Mouse (Mus musculus) forebrain, embryonic 14.5 days (tissue): Measurements from ENCODE around the gene Tas2r140. TPM values are rescaled to one million over a fixed set of nuclear protein-coding genes. Genes with fewer than 3 reads are reported as not detected.

Experiments used
- ATAC-seq: fragments of 200-750 bp; cut with Nextera tagmentation; 2 replicates; pipeline ENCODE4 v1.8.0; 2017; ENCODE audit warnings: mild to moderate bottlenecking, moderate library complexity
- DNase-seq: peaks from one replicate; pipeline ENCODE4 v3.0.0-alpha.2; 2015; ENCODE audit warnings: low spot score
- H3K27ac ChIP-seq: fragments of 300-500 bp; sonication (generic); 2 replicates; pipeline ENCODE4 v1.5.1; 2014; ENCODE audit warnings: low read depth, mild to moderate bottlenecking, control low read depth, low read length, moderate library complexity
- H3K27me3 ChIP-seq: fragments of 300-500 bp; sonication (generic); replicated peaks from 2 replicates; pipeline ENCODE4 v1.6.1; 2014; ENCODE audit warnings: low read length, control low read depth, mixed read lengths; ENCODE audit not compliant: control insufficient read depth, insufficient read depth
- H3K36me3 ChIP-seq: fragments of 300-500 bp; sonication (generic); 2 replicates; pipeline ENCODE4 v1.6.1; 2014; ENCODE audit warnings: low read length, control low read depth; ENCODE audit not compliant: control insufficient read depth, insufficient read depth
- H3K4me1 ChIP-seq: fragments of 300-500 bp; sonication (generic); 2 replicates; pipeline ENCODE4 v1.6.1; 2014; ENCODE audit warnings: antibody characterized with exemption, low read length, control low read depth; ENCODE audit not compliant: control insufficient read depth, insufficient read depth
- H3K4me2 ChIP-seq: fragments of 300-500 bp; sonication (generic); 2 replicates; pipeline ENCODE4 v1.6.1; 2014; ENCODE audit warnings: mild to moderate bottlenecking, control low read depth, low read length
- H3K4me3 ChIP-seq: fragments of 300-500 bp; sonication (generic); 2 replicates; pipeline ENCODE4 v1.5.1; 2014; ENCODE audit warnings: low read depth, low read length, control low read depth
- H3K9ac ChIP-seq: fragments of 300-500 bp; sonication (generic); 2 replicates; pipeline ENCODE4 v1.6.1; 2014; ENCODE audit warnings: mild to moderate bottlenecking, low read length, control low read depth, moderate library complexity
- H3K9me3 ChIP-seq: fragments of 300-500 bp; sonication (generic); replicated peaks from 2 replicates; pipeline ENCODE4 v1.6.1; 2016; ENCODE audit warnings: low read length, control low read depth, mixed read lengths; ENCODE audit not compliant: control insufficient read depth
- WGBS: fragments of 180-500 bp; shearing (Covaris S2); extraction: QIAGEN DNeasy Blood & Tissue Kit; methylation state at CpG from one replicate; pipeline ENCODE4 v1.1.7; 2014; 5-methylcytosine and 5-hydroxymethylcytosine counted together
- polyA plus RNA-seq: library from polyadenylated mRNA; unstranded; fragments of >200 nt; fragmentation: Nextera tagmentation; extraction: Ambion mirVana; gene quantifications from 2 replicates; pipeline ENCODE4 v1.2.1, GENCODE M21; 2014

Tas2r140 gene
- not detected in 2 replicates for polyA plus RNA-seq

DNA sequence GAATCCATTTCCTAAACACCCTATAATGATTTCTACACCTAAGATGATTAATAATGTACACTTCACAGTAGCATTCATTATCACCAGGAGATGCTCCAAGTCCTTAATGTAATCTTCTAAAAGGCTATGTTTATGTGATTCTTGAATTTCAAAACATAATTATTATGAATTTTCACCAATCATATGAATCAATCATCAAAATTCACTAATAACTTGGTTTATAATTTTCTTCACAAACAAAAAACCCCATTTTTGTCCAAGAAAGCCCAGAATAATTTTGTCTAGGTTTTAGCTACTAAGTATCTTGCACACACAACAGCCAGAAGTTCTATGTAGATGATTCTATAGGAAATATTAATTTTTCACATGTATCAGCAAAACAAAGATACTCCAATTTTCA is at the start of gene Tas2r140:
Gene Tas2r140, minus strand, starts transcription at position 101 of the 400 bp plus-strand sequence.
- no peak within 1 kb of the TSS for H3K4me2 ChIP-seq
- no peak for DNase-seq
- H3K4me1 ChIP-seq = no peaks in the 10 kb centered on the region
- H3K36me3 ChIP-seq = no peaks in the 10 kb centered on the region
- no peaks in the 10 kb centered on the region for H3K27me3 ChIP-seq
- H3K27ac ChIP-seq = no peak within 1 kb of the TSS
- no peaks in the 10 kb centered on the region for H3K9me3 ChIP-seq
- H3K9ac ChIP-seq = no peak within 1 kb of the TSS
- no peak for ATAC-seq
- no peak within 1 kb of the TSS for H3K4me3 ChIP-seq

DNA sequence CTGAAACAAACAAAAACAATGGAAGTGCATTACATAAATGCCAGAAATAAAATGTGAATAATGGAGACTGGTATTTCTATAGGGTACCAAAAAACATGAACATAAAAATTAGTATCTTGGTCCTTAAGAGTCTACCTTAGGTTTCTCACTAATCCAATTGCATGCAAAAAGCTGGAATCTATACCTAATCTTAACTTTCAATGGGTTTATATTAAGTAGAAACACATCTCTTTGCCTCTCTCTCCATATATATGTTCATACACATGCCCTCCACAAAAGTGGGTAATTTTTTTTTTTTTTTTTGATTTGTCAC is 48.9 kb upstream of the Tas2r140 start, which contains the start of gene Smim10l1:
Gene Smim10l1, plus strand, starts transcription at position 301 of the 313 bp plus-strand sequence.
- peak within 1 kb of the TSS; percentile 49 for H3K4me2 ChIP-seq
- DNase-seq (no peak), ATAC-seq (no peak)
- H3K9ac ChIP-seq = peak within 1 kb of the TSS; percentile 95
- no peaks in the 10 kb centered on the region for H3K9me3 ChIP-seq
- peaks cover 5% of the 10 kb centered on the region for H3K4me1 ChIP-seq
- no peaks in the 10 kb centered on the region for H3K27me3 ChIP-seq
- peak within 1 kb of the TSS; percentile 98 for H3K27ac ChIP-seq
- peak within 1 kb of the TSS; percentile 69 for H3K4me3 ChIP-seq
- no peaks in the 10 kb centered on the region for H3K36me3 ChIP-seq

DNA sequence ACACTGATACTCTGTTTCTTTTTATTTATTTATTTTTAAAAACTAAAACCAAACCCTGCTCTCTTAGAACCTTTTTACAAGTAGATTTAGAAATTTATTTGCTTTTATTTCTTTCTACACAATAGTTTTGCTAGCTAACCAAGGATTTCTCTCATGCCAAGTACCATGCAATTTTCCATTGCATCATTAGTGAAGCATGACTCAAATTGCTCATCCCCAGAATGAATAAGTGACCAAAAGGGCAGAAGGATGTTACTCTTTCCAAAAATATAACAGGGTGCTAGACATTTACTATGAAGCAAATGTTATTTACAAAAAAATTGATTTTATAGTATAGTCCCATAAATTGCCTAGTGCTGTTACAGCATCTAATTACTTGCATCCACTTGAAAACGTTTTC is 46.8 kb upstream of the Tas2r140 start:
- H3K27ac ChIP-seq = no peak overlapping the region
- H3K27me3 ChIP-seq = no peaks in the 10 kb centered on the region
- WGBS = 54% methylated on average over 1 of the region's 1 CpGs
- H3K36me3 ChIP-seq = no peaks in the 10 kb centered on the region
- no peak for ATAC-seq
- peaks cover 5% of the 10 kb centered on the region for H3K4me1 ChIP-seq
- H3K9me3 ChIP-seq = no peaks in the 10 kb centered on the region
- DNase-seq = no peak
- H3K4me3 ChIP-seq = no peak overlapping the region
- H3K9ac ChIP-seq = no peak overlapping the region
- H3K4me2 ChIP-seq = no peak overlapping the region

DNA sequence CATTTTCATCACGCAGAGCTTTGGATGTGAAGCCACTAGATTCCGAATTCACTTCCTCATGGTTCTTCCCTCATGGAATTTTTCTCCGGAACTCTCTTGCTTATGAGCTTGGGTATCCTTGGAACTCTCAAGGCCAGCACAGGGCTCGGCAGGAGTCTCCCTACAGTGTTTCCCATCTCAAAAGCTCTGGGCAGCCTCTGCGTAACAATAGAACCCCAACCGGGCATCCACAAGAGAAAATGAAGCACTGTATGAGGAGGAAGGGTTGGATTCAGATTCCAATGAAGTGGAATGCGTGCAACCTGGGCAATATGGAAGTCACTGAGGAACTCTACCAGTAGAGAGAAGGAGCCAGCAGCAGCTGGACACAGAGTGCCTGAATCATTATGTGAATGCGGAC is 36.6 kb upstream of the Tas2r140 start:
- no peak overlapping the region for H3K4me2 ChIP-seq
- no peaks in the 10 kb centered on the region for H3K36me3 ChIP-seq
- H3K27ac ChIP-seq = no peak overlapping the region
- H3K4me3 ChIP-seq = no peak overlapping the region
- H3K27me3 ChIP-seq = no peaks in the 10 kb centered on the region
- 73% methylated on average over 8 of the region's 8 CpGs for WGBS
- DNase-seq (no peak), ATAC-seq (no peak)
- H3K9ac ChIP-seq = no peak overlapping the region
- H3K9me3 ChIP-seq = no peaks in the 10 kb centered on the region
- H3K4me1 ChIP-seq = no peaks in the 10 kb centered on the region

DNA sequence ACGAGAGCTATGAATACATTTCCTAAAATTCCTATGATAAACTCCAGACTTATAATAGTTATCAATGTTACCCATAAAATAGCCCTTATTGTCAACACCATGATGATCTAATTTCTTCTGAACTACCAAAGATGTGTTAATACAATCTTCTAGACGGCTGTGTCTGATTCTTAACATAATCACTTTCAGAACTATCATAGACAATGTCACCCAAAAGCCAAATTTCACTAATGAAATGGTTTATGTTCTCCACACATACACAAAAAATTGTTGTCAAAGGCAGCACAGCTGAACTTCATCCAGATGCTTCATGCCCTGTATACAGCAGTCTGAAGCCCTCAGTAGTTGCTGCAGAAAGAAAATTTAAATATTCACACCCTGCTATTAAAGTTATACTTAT is 18.6 kb downstream of the Tas2r140 start, which contains the start of gene Tas2r103:
Gene Tas2r103, minus strand, starts transcription at position 101 of the 400 bp plus-strand sequence.
- Histone ChIP-seq H3K9me3 (no peaks in the 10 kb centered on the region), H3K4me2 (no peak within 1 kb of the TSS), H3K27me3 (no peaks in the 10 kb centered on the region), H3K27ac (no peak within 1 kb of the TSS), H3K36me3 (no peaks in the 10 kb centered on the region), H3K9ac (no peak within 1 kb of the TSS), H3K4me3 (no peak within 1 kb of the TSS), H3K4me1 (no peaks in the 10 kb centered on the region)
- DNase-seq (no peak), ATAC-seq (no peak)
- 81% methylated on average over 2 of the region's 2 CpGs for WGBS

Other genes with a start within 250 kb of the Tas2r140 start
- gene Tas2r123, start 208.7 kb downstream of the Tas2r140 start, polyA plus RNA-seq = not detected in 2 replicates
- not detected in 2 replicates for gene Tas2r116, start 200.4 kb downstream of the Tas2r140 start, polyA plus RNA-seq
- gene Tas2r110, start 187.8 kb downstream of the Tas2r140 start, polyA plus RNA-seq = not detected in 2 replicates
- gene Tas2r113, start 162.8 kb downstream of the Tas2r140 start, polyA plus RNA-seq = not detected in 2 replicates
- gene Tas2r125, start 146.2 kb downstream of the Tas2r140 start, polyA plus RNA-seq = not detected in 2 replicates
- not detected in 2 replicates for gene Tas2r129, start 104.7 kb downstream of the Tas2r140 start, polyA plus RNA-seq
- gene Tas2r131, start 97.9 kb downstream of the Tas2r140 start, polyA plus RNA-seq = not detected in 2 replicates
- gene Tas2r109, start 74.9 kb downstream of the Tas2r140 start, polyA plus RNA-seq = not detected in 2 replicates
- gene Tas2r103, start 18.7 kb downstream of the Tas2r140 start, polyA plus RNA-seq = not detected in 2 replicates
- gene Smim10l1, start 49.1 kb upstream of the Tas2r140 start, polyA plus RNA-seq = 73.4 and 93.4 TPM in 2 replicates
- gene 5530400C23Rik, start 236.4 kb upstream of the Tas2r140 start, polyA plus RNA-seq = not detected in 2 replicates